Mouse (Mus musculus) MEL (cell line): ENCODE data around the gene Hba-x. TPM values are rescaled to one million over a fixed set of nuclear protein-coding genes. Genes with fewer than 3 reads are reported as not detected.

Experiments used
- DNase-seq: peaks from one replicate; pipeline ENCODE4 v3.0.0; 2011; ENCODE audit warnings: low read depth, low spot score
- H3K27ac ChIP-seq: 2 replicates; pipeline ENCODE4 v1.5.1; 2012; ENCODE audit warnings: low read depth, mild to moderate bottlenecking, control low read depth, low read length, moderate library complexity; ENCODE audit not compliant: control insufficient read depth
- H3K27me3 ChIP-seq, 2 experiments: fragments of 150-350 bp in 1 of 2; sonication (generic) in 1 of 2; 2 replicates each; pipeline ENCODE4 v1.6.1; 2012; ENCODE audit warnings: low read length in 2 of 2, mild to moderate bottlenecking in 2 of 2, improper control_type of control experiment in 1 of 2, moderate library complexity in 1 of 2; ENCODE audit not compliant: insufficient read depth in 2 of 2, control insufficient read depth in 1 of 2
- H3K36me3 ChIP-seq, 2 experiments: 2 replicates each; pipeline ENCODE4 v1.6.1; 2012 to 2014; ENCODE audit warnings: low read length in 2 of 2, improper control_type of control experiment in 1 of 2, inconsistent platforms in 1 of 2, mild to moderate bottlenecking in 1 of 2; ENCODE audit not compliant: insufficient read depth in 2 of 2, control insufficient read depth in 1 of 2
- H3K4me1 ChIP-seq, 2 experiments: fragments of 150-350 bp in 1 of 2; sonication (generic) in 1 of 2; 2 replicates each; pipeline ENCODE4 v1.6.1; 2012; ENCODE audit warnings: low read length in 2 of 2, improper control_type of control experiment in 1 of 2, mild to moderate bottlenecking in 1 of 2; ENCODE audit not compliant: insufficient read depth in 2 of 2, control insufficient read depth in 1 of 2
- H3K4me3 ChIP-seq, 2 experiments: fragments of 150-350 bp in 1 of 2; sonication (generic) in 1 of 2; 2 replicates each; pipeline ENCODE4 v1.5.1; 2012; ENCODE audit warnings: low read depth in 2 of 2, low read length in 2 of 2, mild to moderate bottlenecking in 2 of 2, moderate library complexity in 2 of 2, control low read depth in 1 of 2, improper control_type of control experiment in 1 of 2; ENCODE audit not compliant: control insufficient read depth in 1 of 2, insufficient read depth in 1 of 2
- H3K79me2 ChIP-seq: 2 replicates; pipeline ENCODE4 v1.6.1; 2012; ENCODE audit warnings: mild to moderate bottlenecking, low read length, moderate library complexity; ENCODE audit not compliant: control insufficient read depth, poor library complexity, insufficient read depth
- H3K9ac ChIP-seq: 2 replicates; pipeline ENCODE4 v1.6.1; 2012; ENCODE audit warnings: low read depth, mild to moderate bottlenecking, control low read depth, low read length, moderate library complexity; ENCODE audit not compliant: control insufficient read depth, poor library complexity, severe bottlenecking
- H3K9me3 ChIP-seq: fragments of 150-350 bp; sonication (generic); replicated peaks from 2 replicates; pipeline ENCODE4 v1.6.1; 2012; ENCODE audit warnings: mild to moderate bottlenecking, low read length, improper control_type of control experiment, moderate library complexity; ENCODE audit not compliant: insufficient read depth
- CHD1 ChIP-seq: IDR thresholded peaks from 2 replicates; pipeline ENCODE4 v1.6.1; 2012; ENCODE audit warnings: low read depth, mild to moderate bottlenecking, inconsistent platforms, low read length, improper control_type of control experiment
- CHD2 ChIP-seq: IDR thresholded peaks from 2 replicates; pipeline ENCODE4 v1.6.1; 2011; ENCODE audit warnings: low read length, improper control_type of control experiment
- E2F4 ChIP-seq: IDR thresholded peaks from 2 replicates; pipeline ENCODE4 v1.6.1; 2011; ENCODE audit warnings: low read depth, low read length, improper control_type of control experiment, borderline replicate concordance
- ELF1 ChIP-seq: IDR thresholded peaks from 2 replicates; pipeline ENCODE4 v1.6.1; 2014; ENCODE audit warnings: low read depth, mild to moderate bottlenecking, inconsistent platforms, low read length, improper control_type of control experiment, moderate library complexity
- EP300 ChIP-seq, 2 experiments: IDR thresholded peaks; 2 replicates each; pipeline ENCODE4 v1.6.1; 2011; ENCODE audit warnings: improper control_type of control experiment in 2 of 2, low read length in 2 of 2, low read depth in 1 of 2, mild to moderate bottlenecking in 1 of 2
- GABPA ChIP-seq: IDR thresholded peaks from 2 replicates; pipeline ENCODE4 v1.6.1; 2012; ENCODE audit warnings: low read depth, mild to moderate bottlenecking, inconsistent platforms, low read length, improper control_type of control experiment, moderate library complexity
- GATA1 ChIP-seq: IDR thresholded peaks from 2 replicates; pipeline ENCODE4 v1.6.1; 2011; ENCODE audit warnings: low read depth, low read length, improper control_type of control experiment
- HCFC1 ChIP-seq: IDR thresholded peaks from 2 replicates; pipeline ENCODE4 v1.6.1; 2012; ENCODE audit warnings: low read depth, mild to moderate bottlenecking, inconsistent platforms, low read length, improper control_type of control experiment, moderate library complexity
- MAFK ChIP-seq: IDR thresholded peaks from 2 replicates; pipeline ENCODE4 v1.6.1; 2011; ENCODE audit warnings: low read depth, mild to moderate bottlenecking, low read length, improper control_type of control experiment, borderline replicate concordance
- MAX ChIP-seq: IDR thresholded peaks from 2 replicates; pipeline ENCODE4 v1.6.1; 2011; ENCODE audit warnings: low read length, improper control_type of control experiment
- MAZ ChIP-seq: IDR thresholded peaks from 2 replicates; pipeline ENCODE4 v1.6.1; 2012; ENCODE audit warnings: low read depth, mild to moderate bottlenecking, inconsistent platforms, low read length, improper control_type of control experiment
- MEF2A ChIP-seq: IDR thresholded peaks from 2 replicates; pipeline ENCODE4 v1.6.1; 2014; ENCODE audit warnings: low read depth, mild to moderate bottlenecking, inconsistent platforms, low read length, improper control_type of control experiment; ENCODE audit not compliant: poor library complexity, insufficient replicate concordance, severe bottlenecking; ENCODE audit errors: extremely low read depth
- NELFE ChIP-seq: IDR thresholded peaks from 2 replicates; pipeline ENCODE4 v1.6.1; 2011; ENCODE audit warnings: low read depth, low read length, improper control_type of control experiment
- NRF1 ChIP-seq: IDR thresholded peaks from 2 replicates; pipeline ENCODE4 v1.6.1; 2014; ENCODE audit warnings: low read depth, mild to moderate bottlenecking, inconsistent platforms, low read length, improper control_type of control experiment, moderate library complexity; ENCODE audit not compliant: poor library complexity, insufficient read depth, severe bottlenecking
- POLR2AphosphoS5 ChIP-seq: IDR thresholded peaks from 2 replicates; pipeline ENCODE4 v1.6.1; 2012; ENCODE audit warnings: low read depth, borderline replicate concordance, mild to moderate bottlenecking, inconsistent platforms, low read length, moderate library complexity, mixed read lengths
- RAD21 ChIP-seq: IDR thresholded peaks from 2 replicates; pipeline ENCODE4 v1.6.1; 2011; ENCODE audit warnings: mild to moderate bottlenecking, low read depth, low read length, improper control_type of control experiment
- SIN3A ChIP-seq: IDR thresholded peaks from 2 replicates; pipeline ENCODE4 v1.6.1; 2012; ENCODE audit warnings: low read length, improper control_type of control experiment, inconsistent platforms
- TAL1 ChIP-seq: IDR thresholded peaks from 2 replicates; pipeline ENCODE4 v1.6.1; 2012; ENCODE audit warnings: mild to moderate bottlenecking, inconsistent platforms, low read length, moderate library complexity, mixed read lengths
- TBP ChIP-seq: IDR thresholded peaks from 2 replicates; pipeline ENCODE4 v1.8.0; 2011; ENCODE audit warnings: low read depth, low read length, improper control_type of control experiment
- TCF12 ChIP-seq: IDR thresholded peaks from 2 replicates; pipeline ENCODE4 v1.6.1; 2014; ENCODE audit warnings: low read depth, mild to moderate bottlenecking, inconsistent platforms, low read length, improper control_type of control experiment, moderate library complexity
- UBTF ChIP-seq: IDR thresholded peaks from 2 replicates; pipeline ENCODE4 v1.6.1; 2012; ENCODE audit warnings: low read depth, mild to moderate bottlenecking, inconsistent platforms, low read length, improper control_type of control experiment, moderate library complexity, borderline replicate concordance; ENCODE audit not compliant: insufficient read depth
- USF1 ChIP-seq: IDR thresholded peaks from 2 replicates; pipeline ENCODE4 v1.6.1; 2014; ENCODE audit warnings: low read depth, mild to moderate bottlenecking, inconsistent platforms, low read length, improper control_type of control experiment, moderate library complexity
- USF2 ChIP-seq, 2 experiments: IDR thresholded peaks; 2 replicates each; pipeline ENCODE4 v1.6.1; 2011 to 2012; ENCODE audit warnings: improper control_type of control experiment in 2 of 2, low read length in 2 of 2, borderline replicate concordance in 1 of 2, inconsistent platforms in 1 of 2, low read depth in 1 of 2, mild to moderate bottlenecking in 1 of 2; ENCODE audit not compliant: insufficient read depth in 1 of 2
- ZC3H11A ChIP-seq: IDR thresholded peaks from 2 replicates; pipeline ENCODE4 v1.6.1; 2012; ENCODE audit warnings: low read depth, mild to moderate bottlenecking, inconsistent platforms, low read length, improper control_type of control experiment
- ZKSCAN1 ChIP-seq: IDR thresholded peaks from 2 replicates; pipeline ENCODE4 v1.6.1; 2012; ENCODE audit warnings: low read depth, mild to moderate bottlenecking, inconsistent platforms, low read length, improper control_type of control experiment, moderate library complexity
- ZMIZ1 ChIP-seq: IDR thresholded peaks from 2 replicates; pipeline ENCODE4 v1.6.1; 2012; ENCODE audit warnings: low read depth, mild to moderate bottlenecking, inconsistent platforms, low read length, improper control_type of control experiment, moderate library complexity
- ZNF384 ChIP-seq: IDR thresholded peaks from 2 replicates; pipeline ENCODE4 v1.6.1; 2012; ENCODE audit warnings: low read depth, mild to moderate bottlenecking, inconsistent platforms, low read length, improper control_type of control experiment
- polyA plus RNA-seq, 2 experiments: library from polyadenylated mRNA; stranded (reverse) in 1 of 2; unstranded in 1 of 2; fragments of >175 nt in 1 of 2; fragments of >200 nt in 1 of 2; gene quantifications; 2 replicates each; pipeline versions ENCODE4 v1.2.1 to v1.2.4; 2012; ENCODE audit warnings: low replicate concordance in 2 of 2, low read depth in 1 of 2; ENCODE audit not compliant: insufficient read length in 2 of 2, insufficient read depth in 1 of 2, missing spikeins in 1 of 2
- total RNA-seq: library from RNA; depleted of rRNA; stranded (reverse); fragments of 300-350 nt; gene quantifications from 2 replicates; pipeline ENCODE4 v1.2.3, GENCODE M21; 2012

The Hba-x gene
- total and polyA plus RNA-seq, 3 experiments, result 0.13 TPM; not detected in 2

DNA sequence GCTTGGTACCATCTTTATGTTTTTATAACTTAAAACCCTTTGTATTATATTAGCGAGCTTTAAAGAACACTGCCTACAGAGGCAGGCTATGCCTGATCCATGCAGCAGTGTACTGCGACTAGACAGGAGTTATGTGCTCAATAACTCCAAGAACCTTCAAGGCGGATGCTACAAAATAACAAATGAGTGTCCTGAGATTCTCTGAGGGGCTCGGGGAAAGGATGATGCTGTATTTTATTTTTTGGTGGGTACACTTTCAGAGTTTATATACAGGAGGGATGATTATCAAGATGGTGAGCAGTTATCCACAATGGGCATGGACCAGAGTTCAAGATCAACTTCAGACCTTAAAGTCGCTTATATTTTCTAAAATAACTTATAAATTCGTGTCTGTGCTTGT lies 9.4 kb upstream of the Hba-x start:
- no peaks in the 10 kb centered on the region for H3K27me3 ChIP-seq
- TF ChIP-seq E2F4 (no peak), NRF1 (no peak), RAD21 (no peak), EP300 (IDR thresholded peaks at IDR 0.05; ENCODE audit: low read depth in 1 of 2, low read length in 2 of 2) (no peak), POLR2AphosphoS5 (no peak), MAFK (no peak), TBP (no peak), CHD1 (no peak), ELF1 (no peak), ZNF384 (no peak), MAX (no peak), ZC3H11A (no peak), USF2 (IDR thresholded peaks at IDR 0.05; ENCODE audit: borderline replicate concordance in 1 of 2, insufficient read depth in 1 of 2, low read depth in 1 of 2, low read length in 2 of 2) (no peak), SIN3A (no peak)
- H3K9me3 ChIP-seq, result no peaks in the 10 kb centered on the region
- DNase-seq, result no peak
- peak overlapping the region; percentile 94 for H3K9ac ChIP-seq
- peaks cover 0 to 48% of the 10 kb centered on the region in 2 experiments; a peak in 2 of 4 replicates for H3K36me3 ChIP-seq
- peak overlapping the region; percentile 89 to 96 for H3K4me3 ChIP-seq
- peaks cover 28 to 47% of the 10 kb centered on the region in 2 experiments for H3K4me1 ChIP-seq
- H3K79me2 ChIP-seq, result peaks cover 5% of the 10 kb centered on the region
- peak overlapping the region; percentile 80 for H3K27ac ChIP-seq

- peaks cover 5% of the 10 kb centered on the region for H3K79me2 ChIP-seq
- no peaks in the 10 kb centered on the region for H3K27me3 ChIP-seq
- H3K36me3 ChIP-seq, result peaks cover 0 to 48% of the 10 kb centered on the region in 2 experiments; a peak in 2 of 4 replicates
- no peaks in the 10 kb centered on the region for H3K9me3 ChIP-seq
- H3K4me3 ChIP-seq, result peak within 1 kb of the TSS; percentile 89 to 96
- DNase-seq, result peak; percentile 98
- peak within 1 kb of the TSS; percentile 80 for H3K27ac ChIP-seq
- peaks cover 28 to 47% of the 10 kb centered on the region in 2 experiments for H3K4me1 ChIP-seq
- peak within 1 kb of the TSS; percentile 94 for H3K9ac ChIP-seq
- no peak for TF ChIP-seq UBTF
- TF ChIP-seq ZKSCAN1, result no peak
- 0 out of 2 replicates have a peak, but pooled peaks have one; percentile 11 for TF ChIP-seq MEF2A
- TF ChIP-seq TCF12, result peak; percentile 80
- peak; percentile 97 for TF ChIP-seq ZMIZ1
- TF ChIP-seq HCFC1, result peak; percentile 85
- no peak for TF ChIP-seq MAZ
- TF ChIP-seq ELF1, result peak; percentile 49; the same call in 1 of the 2 replicates
- TF ChIP-seq USF1, result 0 out of 2 replicates have a peak, but pooled peaks have one; percentile 44
- 0 out of 2 replicates have a peak, but pooled peaks have one; percentile 42 for TF ChIP-seq E2F4
- no peak for TF ChIP-seq CHD1
- peak; percentile 97 for TF ChIP-seq CHD2
- TF ChIP-seq ZNF384, result no peak
- no peak for TF ChIP-seq GABPA
- TF ChIP-seq RAD21, result no peak
- no peak for TF ChIP-seq ZC3H11A
- no peak for TF ChIP-seq POLR2AphosphoS5
- peak; percentile 98 for TF ChIP-seq NELFE
- peak; percentile 86 for TF ChIP-seq TBP
- TF ChIP-seq MAX, result peak; percentile 79
- no peak for TF ChIP-seq TAL1
- TF ChIP-seq GATA1, result no peak
These were observed 8.9 kb upstream of the Hba-x start, which contains the start of gene Nprl3 for GRCm38 (mm10) chr11:32267188-32267884. TSS of gene Nprl3 (minus strand) at chr11:32267707.
